Mouse (Mus musculus) embryo, embryonic 9.5 days (tissue): ENCODE measurements around the gene 3110021N24Rik.
A peak's percentile ranks its signal among the peaks of the same experiment; 100 is the strongest.

ENCODE experiments used
- DNase-seq: peaks from one replicate; pipeline ENCODE4 v3.0.0-alpha.2; 2017; ENCODE audit errors: extremely low spot score

3110021N24Rik gene

DNA sequence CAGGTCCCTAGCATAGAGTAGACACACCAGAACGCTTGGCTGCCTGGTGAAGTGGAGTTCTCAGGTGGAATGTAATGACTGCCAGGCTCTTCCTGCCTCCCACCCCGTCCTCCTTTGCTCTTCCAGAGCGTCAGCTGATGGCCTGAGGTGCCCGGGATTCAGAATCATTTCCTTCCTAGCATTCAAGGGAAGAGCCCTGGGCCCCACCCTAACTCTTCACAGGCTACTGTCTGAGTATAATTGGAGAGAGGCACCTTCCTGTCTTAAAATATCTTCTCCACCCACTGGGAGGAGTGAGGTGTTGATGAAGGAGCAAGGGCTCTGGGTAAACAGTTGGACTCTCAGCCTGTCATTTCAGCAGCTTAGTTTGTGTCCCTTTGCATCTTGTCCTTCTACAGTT, 77.3 kb downstream of the 3110021N24Rik start:
- no peak for DNase-seq

DNA sequence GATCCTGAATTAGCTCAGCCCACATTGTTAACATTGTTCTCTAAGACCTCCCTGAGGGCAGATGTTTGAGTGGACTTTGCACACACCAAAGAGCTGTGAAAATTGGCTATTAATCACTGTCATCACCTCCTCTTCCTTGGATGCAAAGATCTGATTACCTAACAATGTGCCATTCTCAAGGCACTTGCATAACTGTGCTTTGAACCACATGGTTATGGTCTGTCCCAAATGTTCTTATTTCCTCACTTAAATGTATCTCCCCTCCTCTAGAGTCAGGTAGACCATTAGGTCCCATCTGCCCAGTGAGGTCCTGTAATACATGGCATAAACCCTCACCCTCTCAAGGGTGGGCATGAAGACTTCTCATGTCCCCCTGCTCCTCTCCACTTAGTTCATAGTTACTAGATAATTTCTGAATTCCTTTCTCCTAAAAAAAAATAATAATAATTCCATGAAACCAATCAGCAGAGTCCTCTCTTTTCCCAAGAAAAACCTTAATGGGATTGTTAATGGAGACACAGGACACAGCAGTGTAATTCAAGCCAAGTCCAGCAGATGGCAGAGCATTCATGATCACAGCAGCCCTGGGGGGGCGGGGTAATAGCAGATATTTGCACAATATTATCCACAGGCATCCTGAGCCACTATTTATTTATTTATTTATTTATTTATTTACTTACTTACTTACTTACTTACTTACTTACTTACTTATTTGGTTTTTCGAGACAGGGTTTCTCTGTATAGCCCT, 78.8 kb downstream of the 3110021N24Rik start:
- peak; percentile 46 for DNase-seq

DNA sequence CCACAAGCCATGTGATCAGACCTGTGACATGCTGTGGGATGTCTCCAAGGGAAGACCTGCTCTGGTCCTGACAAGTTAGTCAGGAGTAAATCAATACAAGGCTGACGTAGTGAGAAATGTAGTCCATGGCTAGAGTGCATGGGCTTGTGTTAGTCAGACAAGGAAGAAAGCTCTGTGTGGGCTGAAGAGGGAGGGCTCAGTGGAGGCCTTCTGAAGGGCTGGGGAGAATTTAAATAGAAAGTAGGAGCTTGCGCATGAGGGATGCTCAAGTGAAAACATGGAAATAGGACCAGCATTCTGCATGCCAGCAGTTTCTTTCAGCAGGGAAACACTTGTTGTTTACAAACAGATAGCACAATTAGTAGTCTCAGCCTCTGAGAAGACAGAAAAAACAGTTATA, 84.1 kb downstream of the 3110021N24Rik start:
- no peak for DNase-seq

DNA sequence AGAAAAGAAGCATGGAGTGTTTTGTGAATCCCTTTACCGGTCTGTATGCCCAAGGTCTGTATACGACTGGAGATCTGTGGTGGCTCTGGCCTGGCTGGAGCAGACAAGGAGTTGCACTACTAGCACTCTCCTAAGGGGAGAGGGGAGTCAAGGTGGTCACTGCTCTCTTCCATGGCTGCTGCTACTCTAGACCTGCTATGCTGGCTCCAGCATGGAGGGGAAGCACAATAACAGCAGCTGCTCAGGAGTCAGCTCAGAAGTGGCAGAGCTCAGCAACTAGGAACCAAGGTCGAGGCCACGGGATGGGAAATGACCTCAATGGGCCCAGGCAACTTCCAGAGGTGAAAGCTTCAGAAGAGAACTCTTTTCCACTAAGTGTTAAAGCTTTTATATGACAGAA, 91.7 kb downstream of the 3110021N24Rik start:
- DNase-seq, result no peak

DNA sequence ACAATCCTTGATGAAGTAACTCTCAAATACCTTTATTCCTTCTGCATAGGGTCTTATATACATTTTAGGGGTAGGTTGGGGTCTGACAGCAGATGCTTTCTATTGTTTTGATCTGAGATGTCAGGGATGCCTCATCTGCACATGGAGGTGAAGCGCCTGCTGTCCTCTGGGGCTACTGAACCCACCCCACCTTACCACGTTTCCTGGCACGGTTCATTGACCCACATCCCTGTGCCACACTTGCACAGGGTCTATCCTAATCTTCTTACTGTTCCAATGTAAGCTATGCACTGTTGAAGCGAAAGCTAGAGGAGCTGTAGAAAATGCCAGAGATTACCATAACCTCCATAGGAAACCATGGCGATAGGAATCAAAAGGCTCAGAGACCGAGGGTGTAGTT, 92.1 kb downstream of the 3110021N24Rik start:
- DNase-seq, result no peak

DNA sequence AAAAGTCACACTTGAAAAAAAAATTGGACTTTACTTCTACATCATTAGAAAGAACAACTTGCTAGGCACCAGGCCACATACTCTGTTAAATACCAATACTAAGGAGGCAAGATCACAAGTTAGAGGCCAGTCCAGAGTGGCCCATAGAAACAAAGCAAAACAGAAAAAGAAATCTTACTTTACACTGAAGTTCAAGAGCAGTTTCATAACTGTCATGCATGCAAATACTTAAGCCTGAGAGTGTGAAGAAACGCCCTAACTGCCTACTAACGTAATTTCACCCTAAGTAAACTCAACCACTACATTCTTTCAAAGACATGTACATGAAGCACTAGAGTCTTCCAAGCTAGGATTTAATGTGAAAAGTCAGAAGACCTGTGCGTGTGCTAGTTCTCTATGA, 106.2 kb downstream of the 3110021N24Rik start:
- DNase-seq, result no peak

DNA sequence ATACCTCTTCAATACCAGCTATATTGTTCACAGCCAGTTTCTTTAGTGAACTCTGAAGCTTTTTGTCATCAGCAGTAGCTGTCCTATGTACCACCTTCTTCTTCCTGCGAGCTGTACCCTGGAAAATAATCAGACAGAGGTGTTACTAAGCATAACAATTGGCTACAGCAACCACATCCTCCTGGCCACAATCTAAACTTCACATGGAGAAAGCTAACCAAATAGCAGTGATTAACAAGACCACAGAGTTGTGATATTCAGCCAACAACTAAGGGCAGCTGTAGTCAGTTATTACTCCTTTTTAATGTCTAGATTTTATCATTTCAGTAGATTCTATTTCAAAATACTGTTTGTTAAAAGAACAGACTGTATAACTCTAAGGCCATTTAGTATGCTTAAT, 106.6 kb downstream of the 3110021N24Rik start:
- no peak for DNase-seq

DNA sequence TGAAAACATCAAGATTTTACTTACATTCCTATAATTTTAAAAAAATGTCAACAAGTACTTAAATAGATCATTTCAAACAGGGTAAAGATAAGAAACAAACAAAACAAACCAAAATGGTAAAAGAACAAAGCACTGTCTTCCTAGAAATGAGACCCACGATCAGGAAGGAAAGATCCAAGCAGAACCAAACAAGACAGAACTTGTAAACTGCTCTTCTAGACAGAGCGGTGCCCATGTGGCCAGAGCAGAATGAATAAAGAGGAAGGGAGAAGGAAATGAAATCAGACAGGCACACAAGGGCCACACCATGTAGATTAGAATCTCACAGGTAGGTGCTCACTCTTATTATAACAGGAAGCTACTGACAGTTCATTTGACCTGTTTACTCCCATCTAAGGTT, 107.2 kb downstream of the 3110021N24Rik start:
- DNase-seq, result no peak

DNA sequence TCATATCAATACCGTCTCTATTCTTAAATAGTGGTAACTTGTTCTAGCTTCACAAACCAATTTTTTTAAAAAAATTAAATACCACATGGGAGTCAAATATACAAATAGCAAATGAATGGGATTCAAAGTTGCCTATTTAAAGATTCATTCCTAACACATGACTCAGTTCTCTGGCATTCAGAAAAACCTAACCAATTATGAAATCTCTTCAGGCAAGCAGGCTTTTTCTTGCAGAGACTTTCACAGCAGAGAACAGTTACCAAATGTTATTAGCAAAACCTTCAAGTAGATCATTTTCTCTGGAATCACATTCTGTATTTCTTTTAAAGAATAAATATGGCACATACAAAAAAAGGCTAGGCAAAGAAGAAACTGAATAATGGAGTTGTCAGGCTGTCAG, 111.2 kb downstream of the 3110021N24Rik start:
- DNase-seq, result no peak
